Mouse (Mus musculus): Measurements from ENCODE around the gene Srp9.

The Srp9 gene

DNA sequence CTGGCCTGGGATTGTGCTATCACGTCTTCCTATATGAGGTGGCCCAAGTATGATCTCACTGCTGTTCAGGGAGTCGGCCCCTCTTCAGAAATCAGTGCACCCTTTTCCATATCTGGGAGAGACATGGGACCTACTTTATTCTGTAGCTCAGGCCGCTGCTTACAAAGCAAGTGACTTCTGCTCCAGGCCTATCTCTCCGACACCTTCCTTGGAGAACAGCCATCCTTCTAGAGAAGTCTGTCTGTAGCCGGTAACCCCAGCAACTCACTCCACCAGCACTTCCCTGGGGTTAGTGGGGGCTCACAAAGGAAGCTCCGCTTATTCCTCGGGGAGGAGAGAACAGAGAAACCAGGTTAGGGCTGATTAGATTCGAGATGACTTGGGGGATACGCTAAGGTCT, 17.3 kb upstream of the Srp9 start:
- no peak for DNase-seq

DNA sequence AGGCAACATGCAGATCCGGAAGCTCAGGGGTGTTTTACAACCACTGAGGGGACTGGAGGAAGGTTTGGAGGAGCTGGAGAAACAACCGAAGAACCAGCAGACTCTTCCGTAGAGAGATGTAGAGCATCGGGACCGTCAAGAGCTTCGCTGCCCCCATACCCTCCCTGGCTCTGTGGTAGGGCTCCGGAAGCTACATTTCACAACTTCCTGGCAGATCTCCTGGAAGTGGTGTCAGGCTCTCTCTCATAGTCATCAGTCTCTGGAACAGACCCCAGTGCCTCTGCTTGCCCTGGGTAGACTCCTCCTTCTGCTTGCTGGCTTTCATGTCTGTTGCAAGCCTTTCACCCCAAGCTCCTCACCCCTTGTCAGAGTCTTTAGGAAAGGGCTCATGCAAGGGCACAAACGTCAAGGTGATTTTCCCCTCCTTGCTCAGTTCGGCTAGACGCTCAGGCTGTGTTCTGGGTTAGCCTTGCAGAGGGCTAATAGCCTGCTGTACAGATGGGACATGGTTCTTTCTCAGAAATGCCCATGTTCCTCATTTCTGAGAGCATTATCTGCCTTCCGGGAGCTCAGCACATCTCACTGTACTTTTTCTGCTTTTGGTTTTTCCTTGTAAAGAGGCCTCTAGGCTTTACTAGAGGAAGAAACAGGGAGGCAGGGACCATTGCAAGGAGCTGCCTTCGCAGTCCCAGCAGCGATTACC, 16.0 kb upstream of the Srp9 start:
- DNase-seq, result peak in 1 of 2 experiments; percentile 63

GRCm38 (mm10) chr1:182110185-182110584, 14.4 kb upstream of the Srp9 start:
- no peak for DNase-seq

GRCm38 (mm10) chr1:182110708-182111385, 13.7 kb upstream of the Srp9 start:
- peak in 1 of 2 experiments; percentile 46 for DNase-seq

DNA sequence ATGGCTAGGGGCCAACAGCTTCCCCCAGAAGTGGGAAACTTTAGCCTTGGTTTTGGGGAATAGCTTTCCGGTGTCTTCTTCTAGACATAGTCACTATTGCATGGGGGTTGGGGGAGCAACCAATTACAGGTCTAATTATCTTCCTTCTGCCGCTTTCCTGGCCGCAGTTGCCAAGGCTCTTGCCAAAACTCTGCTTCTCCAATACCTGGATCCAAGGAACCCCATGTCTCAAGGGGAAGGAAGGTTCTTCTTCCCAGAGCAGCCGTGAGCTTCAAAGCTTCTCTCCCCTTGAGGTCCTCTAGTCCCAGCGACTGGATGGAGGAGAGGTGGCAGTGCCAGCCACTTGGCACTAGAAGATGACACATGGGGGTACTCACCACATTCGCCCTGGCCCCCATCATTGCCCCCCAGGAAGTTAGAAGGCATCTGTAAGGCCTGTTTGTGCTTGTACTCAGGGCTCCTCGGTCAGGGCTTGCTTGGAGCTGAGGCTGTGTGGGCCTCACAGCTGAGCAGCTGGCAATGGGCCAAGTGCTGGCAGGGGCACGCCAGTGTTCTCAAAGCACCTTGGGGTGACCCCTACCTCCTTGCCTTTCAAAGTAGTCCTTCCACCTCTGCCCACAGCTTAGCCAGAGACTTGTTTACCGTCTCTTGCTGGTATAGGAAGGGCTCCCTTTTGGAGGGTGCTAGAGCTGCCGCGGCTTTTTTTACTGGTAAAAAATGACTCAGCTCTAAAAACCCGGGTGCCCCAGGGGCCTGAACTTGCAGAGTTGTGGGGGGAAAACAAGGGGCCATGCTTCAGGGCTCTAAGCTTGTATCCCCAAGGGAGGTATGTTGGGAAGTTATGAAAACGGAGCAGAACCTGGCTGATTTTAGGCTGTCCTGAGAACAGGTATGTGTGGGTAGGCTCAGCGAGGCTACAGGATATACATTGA, 12.9 kb upstream of the Srp9 start:
- DNase-seq, result peak in 1 of 2 experiments; percentile 51

DNA sequence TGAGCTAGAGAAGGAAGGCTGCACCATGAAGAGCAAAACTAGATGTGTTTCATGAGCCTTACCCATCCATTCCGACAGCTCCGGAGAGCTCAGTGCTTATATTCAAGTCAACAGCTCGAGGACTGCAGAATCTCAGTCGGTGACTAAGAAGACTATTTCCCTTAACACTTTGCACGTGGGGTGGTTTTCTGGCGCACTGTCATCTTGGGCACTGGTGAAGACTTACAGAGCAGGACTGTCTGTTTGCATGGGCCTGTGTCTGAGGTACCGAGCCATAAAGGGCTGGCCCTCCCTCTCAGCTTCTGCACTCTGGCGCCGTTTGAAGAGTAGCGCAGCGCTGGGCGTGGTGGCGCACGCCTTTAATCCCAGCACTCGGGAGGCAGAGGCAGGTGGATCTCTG, 12.2 kb upstream of the Srp9 start:
- no peak for DNase-seq

GRCm38 (mm10) chr1:182113131-182113530, 11.4 kb upstream of the Srp9 start:
- no peak for DNase-seq

DNA sequence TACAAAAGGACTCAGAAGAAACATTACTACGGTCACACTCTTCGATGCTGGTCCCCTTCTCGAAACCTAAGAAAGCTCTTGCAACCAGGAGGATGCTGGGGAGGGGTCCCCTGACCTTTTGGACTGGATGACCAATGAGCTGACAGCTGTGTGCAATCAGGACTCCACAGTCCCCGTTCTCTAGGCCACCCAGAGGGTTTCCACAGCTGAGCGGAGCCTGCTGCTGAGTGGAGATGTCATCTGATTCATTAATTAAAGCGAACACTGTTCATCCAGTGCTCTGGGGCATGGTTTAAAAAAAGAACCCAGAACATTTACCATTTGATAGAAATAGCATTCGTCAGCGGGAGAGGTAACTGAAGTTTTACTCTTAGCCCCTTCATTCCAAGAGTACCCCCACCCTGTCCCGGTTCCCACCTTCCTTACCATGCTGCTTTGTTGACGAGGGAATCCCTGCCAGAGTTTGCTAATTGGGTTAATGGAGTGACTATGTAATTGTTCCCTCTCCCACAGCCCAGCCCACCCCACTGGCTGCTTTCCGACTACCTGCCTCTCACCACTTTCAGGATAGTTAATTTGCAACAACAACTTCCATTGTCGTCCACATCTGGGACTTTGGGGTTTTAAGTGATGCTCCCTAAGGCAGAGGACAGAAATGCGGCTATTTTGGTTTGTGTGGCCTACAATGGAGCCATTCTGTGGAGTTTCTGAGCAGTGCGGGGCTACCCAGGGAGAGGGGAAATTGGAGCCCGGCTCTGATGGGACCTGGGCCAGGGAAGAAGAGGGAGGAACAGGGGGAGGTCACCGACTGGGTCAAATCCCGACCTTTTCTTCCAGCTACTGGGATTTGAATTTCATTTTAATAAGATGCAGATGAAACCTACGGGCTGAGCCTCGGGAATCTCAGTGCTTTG, 10.7 kb upstream of the Srp9 start:
- DNase-seq, result no peak

- peak; percentile 41 to 68 for DNase-seq
Observed at GRCm38 (mm10) chr1:182115197-182115596, 9.3 kb upstream of the Srp9 start.

DNA sequence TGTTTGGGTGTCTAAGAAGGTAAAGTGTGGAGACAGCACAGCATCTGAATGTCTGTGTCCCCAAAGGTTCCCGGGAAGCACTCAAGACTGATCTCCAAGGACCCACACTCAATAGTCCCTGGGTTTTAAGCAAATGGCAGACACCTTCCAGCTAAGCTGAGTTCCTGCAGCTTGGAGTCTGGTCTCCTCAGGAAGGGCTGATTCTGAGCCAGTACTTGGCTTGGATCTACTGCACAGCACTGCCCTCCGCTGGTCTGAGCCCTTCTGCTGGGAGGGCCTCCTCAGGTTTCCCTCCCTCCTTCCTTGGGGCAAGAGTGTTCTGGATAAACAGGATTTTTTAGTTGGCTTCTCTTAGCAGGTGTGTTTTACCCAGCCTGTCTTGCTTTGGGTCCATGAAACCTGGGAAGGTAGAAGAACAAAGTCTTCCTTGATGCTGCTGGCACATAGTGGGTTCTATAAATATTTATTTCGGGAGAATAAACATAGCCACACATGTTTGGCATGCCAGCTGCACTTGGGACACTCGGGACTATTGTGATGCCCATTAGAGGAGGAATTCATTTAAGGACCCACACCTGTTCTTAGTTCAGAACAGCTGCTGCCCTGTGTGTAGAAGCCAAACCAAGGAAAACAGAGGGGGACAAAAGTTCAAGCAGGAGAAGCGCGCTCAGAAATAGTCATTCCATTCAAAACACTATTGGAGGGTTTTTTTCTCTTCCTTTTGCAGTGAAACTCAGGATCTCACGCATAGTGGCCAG, 8.7 kb upstream of the Srp9 start:
- peak; percentile 70 to 79 for DNase-seq

DNA sequence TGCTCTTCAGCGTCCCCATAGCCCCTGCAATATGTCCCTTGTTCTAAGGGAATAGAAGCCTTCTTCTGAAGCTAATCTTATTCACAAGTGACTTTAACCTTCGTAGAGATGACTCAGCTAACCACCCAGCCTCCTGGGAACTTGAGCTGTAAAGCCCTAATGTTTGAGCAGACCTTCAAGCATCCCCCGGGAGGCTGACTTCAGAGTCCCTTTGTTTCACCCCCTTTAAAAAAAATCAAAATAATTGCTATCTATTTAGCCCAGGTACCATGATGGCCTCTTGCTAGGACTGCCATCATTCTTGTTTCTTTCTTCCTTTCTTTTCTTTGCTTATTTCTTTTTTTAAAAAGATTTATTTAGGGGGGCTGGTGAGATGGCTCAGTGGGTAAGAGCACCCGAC, 2.1 kb upstream of the Srp9 start:
- DNase-seq, result no peak

GRCm38 (mm10) chr1:182124924-182125368, 409 bp downstream of the Srp9 start:
- DNase-seq, result peak; percentile 86 to 89

GRCm38 (mm10) chr1:182130830-182131229, 6.3 kb downstream of the Srp9 start:
- DNase-seq, result no peak

DNA sequence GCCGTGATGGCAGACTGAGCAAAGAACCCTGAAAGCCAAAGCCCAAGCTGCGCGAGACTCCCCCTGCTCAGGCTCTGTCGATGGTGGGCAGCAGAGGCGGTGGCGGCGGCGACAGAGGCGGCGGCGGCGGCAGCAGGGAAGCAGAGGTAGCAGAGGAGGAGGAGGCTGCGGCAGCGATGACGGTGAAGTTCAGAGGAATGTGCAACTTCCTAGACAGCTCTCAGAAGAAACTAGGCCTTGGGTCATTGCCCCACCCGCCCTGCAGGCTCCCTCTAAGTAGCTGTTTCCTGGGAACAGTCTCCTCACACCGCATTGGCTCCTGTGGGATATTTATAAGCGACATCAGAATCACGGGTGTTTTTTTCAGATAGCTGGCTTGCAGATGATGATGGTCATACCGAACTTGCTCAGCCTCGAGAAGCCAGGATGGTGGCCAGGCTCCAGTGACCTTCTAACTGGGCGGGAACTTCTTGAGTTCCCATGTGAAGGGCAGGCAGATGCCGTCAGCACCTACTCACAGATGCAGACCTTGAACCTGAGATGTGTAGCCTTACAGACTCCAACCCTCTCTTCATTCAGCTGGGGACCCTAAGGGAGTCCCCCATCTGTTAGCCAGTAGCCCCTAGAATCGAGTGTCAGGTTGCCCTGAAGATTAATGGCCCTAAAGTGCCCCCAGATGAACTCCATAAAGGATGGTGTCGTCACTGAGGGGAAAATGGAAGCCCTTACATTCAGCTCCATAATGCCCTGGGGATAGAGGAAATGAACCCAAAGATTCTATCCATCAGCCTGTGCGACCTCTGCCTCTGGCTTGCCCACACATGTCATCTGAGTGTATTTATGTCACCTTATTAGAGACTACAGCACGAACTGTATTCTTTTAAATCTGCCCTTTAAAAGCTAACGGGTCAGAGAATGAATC, 12.9 kb downstream of the Srp9 start:
- no peak for DNase-seq

- no peak for DNase-seq
Observed at GRCm38 (mm10) chr1:182138172-182138571, 13.6 kb downstream of the Srp9 start.

- DNase-seq, result no peak
Observed at GRCm38 (mm10) chr1:182139937-182140336, 15.4 kb downstream of the Srp9 start.

DNA sequence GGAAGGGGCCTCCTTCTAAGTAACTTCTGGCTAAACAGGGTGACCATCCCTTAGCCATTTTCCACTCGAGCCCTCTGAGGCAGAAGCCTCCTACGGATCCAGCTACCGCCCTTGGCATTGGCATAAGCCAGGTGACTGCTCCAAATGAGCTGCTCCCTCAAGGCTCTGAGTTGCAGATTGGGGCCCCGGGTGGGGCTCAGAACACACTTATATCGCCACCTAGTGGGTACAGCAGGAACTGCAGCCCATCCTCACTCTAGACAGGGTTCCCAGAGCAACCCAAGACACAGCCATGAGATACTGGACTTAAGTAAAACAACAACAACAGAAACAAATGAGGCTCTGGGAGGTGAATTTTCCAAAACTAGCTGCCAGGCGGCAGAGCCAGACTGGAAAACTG, 15.8 kb downstream of the Srp9 start:
- DNase-seq, result peak; percentile 73 to 75

DNA sequence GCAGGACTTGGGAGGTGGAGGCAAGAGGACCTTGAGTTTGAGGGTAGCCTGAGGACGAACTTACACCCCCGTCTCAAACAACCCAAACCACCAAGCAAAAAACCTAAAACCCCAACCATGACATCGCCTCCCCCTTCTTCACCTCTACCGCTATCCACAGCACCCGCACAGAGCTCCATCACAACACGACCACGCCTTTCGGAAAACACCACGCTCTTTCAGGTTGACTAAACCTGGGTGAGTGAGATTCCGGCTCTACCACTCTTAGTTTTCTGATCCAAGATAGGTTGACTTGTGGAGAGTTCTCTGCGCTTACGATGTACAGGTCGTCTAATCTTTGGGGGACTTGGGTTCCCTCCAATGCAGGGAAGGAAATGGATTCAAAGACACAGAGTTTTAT, 18.2 kb downstream of the Srp9 start:
- DNase-seq, result no peak

DNA sequence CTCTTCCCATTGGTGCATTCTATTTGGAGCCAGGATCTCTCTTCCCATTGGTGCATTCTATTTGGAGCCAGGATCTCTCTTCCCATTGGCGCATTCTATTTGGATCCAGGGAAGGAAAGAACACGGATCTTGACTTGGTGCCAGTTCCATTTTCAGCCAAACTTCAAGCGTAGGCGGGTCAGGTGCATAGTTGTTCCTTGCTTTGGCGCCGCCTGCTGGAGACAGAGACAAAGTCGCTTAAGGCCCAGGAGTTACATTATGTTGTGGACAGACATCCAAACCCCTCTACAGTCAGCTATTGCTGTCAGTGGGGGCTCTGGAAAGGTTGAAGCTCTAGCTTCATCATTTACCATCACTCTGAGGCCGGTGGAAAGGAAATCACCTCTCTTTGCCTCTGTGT, 18.8 kb downstream of the Srp9 start:
- DNase-seq, result no peak

DNA sequence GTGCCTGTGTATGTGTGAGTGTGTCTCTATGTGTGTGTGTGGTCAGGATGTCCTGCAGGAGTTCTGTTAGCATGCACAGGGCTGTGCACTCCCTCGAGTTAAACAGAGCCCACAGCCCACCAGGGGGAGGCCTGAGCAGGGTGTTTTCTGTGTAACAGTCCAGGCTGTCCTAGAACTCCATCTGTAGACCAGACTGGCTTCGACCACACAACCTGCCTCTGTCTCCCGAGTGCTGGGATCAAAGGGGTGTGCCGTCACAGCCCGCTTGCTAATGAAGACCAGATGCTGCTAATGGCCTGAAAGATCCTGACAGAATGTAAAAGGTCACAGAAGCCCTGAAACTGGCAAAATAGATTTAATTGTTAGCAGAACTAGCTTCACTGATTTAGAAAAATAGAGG, 21.0 kb downstream of the Srp9 start:
- DNase-seq, result no peak
